Mouse (Mus musculus) brain, embryonic 14.5 days (tissue): ENCODE measurements around the gene Fxr2.

Source experiments
- CTCF ChIP-seq: fragments of 200-500 bp; IDR thresholded peaks from 2 replicates; pipeline ENCODE4 v1.5.1; 2012; ENCODE audit warnings: inconsistent platforms, mild to moderate bottlenecking, moderate library complexity, borderline replicate concordance; ENCODE audit not compliant: insufficient read depth, insufficient read length; ENCODE audit errors: extremely low read depth
- POLR2A ChIP-seq: fragments of 200-500 bp; IDR thresholded peaks from 2 replicates; pipeline ENCODE4 v1.6.1; 2012; ENCODE audit warnings: mild to moderate bottlenecking, inconsistent platforms, borderline replicate concordance; ENCODE audit not compliant: poor library complexity, insufficient read depth, insufficient read length, severe bottlenecking; ENCODE audit errors: extremely low read depth

DNA sequence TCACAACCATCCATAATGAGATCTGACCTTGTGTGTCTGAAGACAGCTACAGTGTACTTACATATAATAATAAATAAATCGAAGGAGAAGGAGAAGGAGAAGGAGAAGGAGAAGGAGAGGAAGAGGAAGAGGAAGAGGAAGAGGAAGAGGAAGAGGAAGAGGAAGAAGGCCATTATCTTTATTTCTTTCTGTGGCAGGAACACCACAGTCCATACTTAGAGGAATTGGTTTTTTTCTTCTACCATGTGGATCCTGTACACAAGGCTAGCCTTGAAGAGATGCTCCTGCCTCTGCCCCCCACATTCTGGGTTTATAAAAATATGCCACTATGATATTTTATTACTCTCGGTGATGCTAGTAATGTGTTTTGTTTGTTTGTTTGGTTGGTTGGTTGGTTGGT, 26.0 kb upstream of the Fxr2 start:
- TF ChIP-seq POLR2A: no peak
- no peak for TF ChIP-seq CTCF
